Mouse (Mus musculus) stomach, embryonic 14.5 days (tissue): Measurements from ENCODE around the gene Capn9. TPM values are rescaled to one million over a fixed set of nuclear protein-coding genes. Genes with fewer than 3 reads are reported as not detected.
A peak's percentile ranks its signal among the peaks of the same experiment; 100 is the strongest.

ENCODE experiments used
- ATAC-seq: fragments of 200-750 bp; cut with Nextera tagmentation; 2 replicates; pipeline ENCODE4 v1.8.0; 2017; ENCODE audit warnings: low read depth, moderate TSS enrichment; ENCODE audit not compliant: insufficient number of reproducible peaks, insufficient read depth, low FRiP score
- H3K27ac ChIP-seq: fragments of 300-500 bp; sonication (generic); 2 replicates; pipeline ENCODE4 v1.5.1; 2014; ENCODE audit warnings: mild to moderate bottlenecking, low read length, moderate library complexity, mixed read lengths
- H3K27me3 ChIP-seq: fragments of 300-500 bp; sonication (generic); 2 replicates; pipeline ENCODE4 v1.6.1; 2014; ENCODE audit warnings: low read length, control low read depth, mixed read lengths; ENCODE audit not compliant: control insufficient read depth, insufficient read depth
- H3K36me3 ChIP-seq: fragments of 300-500 bp; sonication (generic); 2 replicates; pipeline ENCODE4 v1.6.1; 2014; ENCODE audit warnings: mild to moderate bottlenecking, control low read depth, low read length, moderate library complexity, mixed read lengths; ENCODE audit not compliant: control insufficient read depth, insufficient read depth
- H3K4me1 ChIP-seq: fragments of 300-500 bp; sonication (generic); 2 replicates; pipeline ENCODE4 v1.6.1; 2014; ENCODE audit warnings: low read length, control low read depth, mixed read lengths; ENCODE audit not compliant: control insufficient read depth, insufficient read depth
- H3K4me2 ChIP-seq: fragments of 300-500 bp; sonication (generic); replicated peaks from 2 replicates; pipeline ENCODE4 v1.6.1; 2014; ENCODE audit warnings: low read depth, low read length, control low read depth
- H3K4me3 ChIP-seq: fragments of 300-500 bp; sonication (generic); 2 replicates; pipeline ENCODE4 v1.5.1; 2014; ENCODE audit warnings: low read depth, low read length, control low read depth
- H3K9ac ChIP-seq: fragments of 300-500 bp; sonication (generic); replicated peaks from 2 replicates; pipeline ENCODE4 v1.6.1; 2014; ENCODE audit warnings: low read depth, mild to moderate bottlenecking, control low read depth, low read length, moderate library complexity, mixed read lengths
- H3K9me3 ChIP-seq: fragments of 300-500 bp; sonication (generic); 2 replicates; pipeline ENCODE4 v1.6.1; 2016; ENCODE audit warnings: low read depth, low read length, control low read depth; ENCODE audit not compliant: control insufficient read depth
- WGBS: fragments of 180-500 bp; shearing (Covaris S2); extraction: QIAGEN DNeasy Blood & Tissue Kit; methylation state at CpG from one replicate; pipeline ENCODE4 v1.1.7; 2014; 5-methylcytosine and 5-hydroxymethylcytosine counted together
- polyA plus RNA-seq: library from polyadenylated mRNA; unstranded; fragments of >200 nt; fragmentation: Nextera tagmentation; extraction: Ambion mirVana; gene quantifications from 2 replicates; pipeline ENCODE4 v1.2.1, GENCODE M21; 2014

Capn9 gene
- polyA plus RNA-seq, 1 experiment from 2014 or later: 0.13 TPM

DNA sequence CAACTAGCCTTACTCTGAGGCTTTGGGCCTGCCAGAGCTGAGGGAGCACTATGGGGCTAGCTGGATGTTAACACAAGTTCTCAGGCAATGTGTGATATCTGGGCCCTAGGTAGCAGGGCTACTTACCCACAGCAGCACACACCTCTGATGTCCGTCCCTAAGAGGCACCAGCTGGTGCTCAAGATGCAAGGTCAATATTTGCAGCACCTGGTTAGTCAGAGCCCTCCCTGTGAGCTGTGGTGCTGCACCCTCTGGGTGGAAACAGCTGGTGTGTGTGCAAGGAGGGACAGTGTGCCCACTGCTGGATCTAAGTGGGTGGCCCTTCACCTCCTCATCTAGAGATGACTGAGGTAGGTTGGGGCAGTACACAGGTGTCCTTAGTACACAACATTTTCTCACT, 840 bp downstream of the Capn9 start:
- H3K27ac ChIP-seq: no peak overlapping the region
- H3K4me3 ChIP-seq: no peak overlapping the region
- H3K36me3 ChIP-seq: no peaks in the 10 kb centered on the region
- no peaks in the 10 kb centered on the region for H3K9me3 ChIP-seq
- ATAC-seq: peak; percentile 80
- H3K4me1 ChIP-seq: no peaks in the 10 kb centered on the region
- H3K9ac ChIP-seq: no peak overlapping the region
- no peak overlapping the region for H3K4me2 ChIP-seq
- 67% methylated on average over 1 of the region's 1 CpGs for WGBS
- no peaks in the 10 kb centered on the region for H3K27me3 ChIP-seq

DNA sequence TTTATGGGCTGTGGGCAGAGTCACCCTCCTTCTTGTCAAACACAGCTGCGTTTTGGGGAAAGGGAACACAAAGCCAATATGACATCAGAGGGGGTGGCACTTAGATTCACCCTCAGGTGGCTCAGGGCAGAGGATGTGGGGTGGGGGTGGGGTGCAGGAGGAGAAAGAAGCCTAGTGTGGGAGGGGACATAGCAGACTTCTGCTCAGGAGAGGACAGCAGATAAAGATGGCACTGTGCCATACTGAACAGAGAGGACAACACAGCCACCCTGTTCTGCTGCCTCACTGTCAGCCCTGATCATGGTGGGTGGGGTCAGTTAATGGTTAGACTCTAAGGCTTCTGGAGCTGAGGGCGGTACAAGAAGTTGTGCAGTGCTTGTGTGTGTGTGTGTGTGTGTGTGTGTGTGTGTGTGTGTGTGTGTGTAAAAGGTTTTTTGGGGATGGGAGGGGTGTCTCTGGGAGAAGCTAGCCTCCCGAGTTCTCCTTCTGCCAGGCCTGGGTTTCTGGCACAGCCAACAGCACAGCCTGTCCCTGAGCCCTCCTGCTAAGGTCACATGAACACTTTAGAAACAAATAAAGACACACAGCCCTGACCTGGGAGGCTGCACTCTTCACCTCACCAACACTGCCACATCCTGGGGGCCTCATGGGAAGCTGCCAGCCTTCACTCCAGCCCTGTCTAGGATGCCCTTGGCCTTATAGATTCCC, 10.0 kb downstream of the Capn9 start:
- ATAC-seq: peak; percentile 58; the same call in 1 of the 2 replicates
- WGBS: 30% methylated on average over 3 of the region's 3 CpGs
- H3K9me3 ChIP-seq: no peaks in the 10 kb centered on the region
- no peaks in the 10 kb centered on the region for H3K27me3 ChIP-seq
- no peaks in the 10 kb centered on the region for H3K36me3 ChIP-seq
- no peak overlapping the region; the same call in 1 of the 2 replicates for H3K27ac ChIP-seq
- H3K4me3 ChIP-seq: no peak overlapping the region
- H3K9ac ChIP-seq: no peak overlapping the region
- no peak overlapping the region for H3K4me2 ChIP-seq
- H3K4me1 ChIP-seq: peaks cover 6% of the 10 kb centered on the region; the same call in 1 of the 2 replicates

DNA sequence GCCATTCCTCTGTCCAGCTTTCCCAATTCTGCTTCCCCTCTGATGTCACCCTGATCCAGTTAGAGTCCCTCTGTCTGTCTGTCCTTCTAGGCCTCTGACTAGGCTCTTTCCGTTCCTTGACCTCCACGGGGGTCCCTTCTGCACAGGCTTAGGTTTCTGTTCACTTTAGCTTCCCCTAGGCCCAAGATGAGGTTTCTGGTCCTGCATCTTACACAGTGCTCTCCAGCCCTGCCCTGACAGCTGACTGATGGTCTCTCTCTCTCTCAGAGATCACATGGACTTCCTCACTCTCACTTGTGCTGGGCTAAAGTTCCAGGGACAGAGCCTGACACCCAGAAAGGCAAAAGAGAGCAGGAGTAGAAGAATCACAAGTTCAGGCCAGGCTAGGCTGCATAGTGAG, 10.6 kb downstream of the Capn9 start:
- Histone ChIP-seq H3K9me3 (no peaks in the 10 kb centered on the region), H3K4me2 (no peak overlapping the region), H3K4me1 (peaks cover 6% of the 10 kb centered on the region; the same call in 1 of the 2 replicates), H3K9ac (no peak overlapping the region), H3K27ac (no peak overlapping the region), H3K4me3 (no peak overlapping the region), H3K27me3 (no peaks in the 10 kb centered on the region), H3K36me3 (no peaks in the 10 kb centered on the region)
- WGBS: 86% methylated on average over 2 of the region's 2 CpGs
- ATAC-seq: no peak

DNA sequence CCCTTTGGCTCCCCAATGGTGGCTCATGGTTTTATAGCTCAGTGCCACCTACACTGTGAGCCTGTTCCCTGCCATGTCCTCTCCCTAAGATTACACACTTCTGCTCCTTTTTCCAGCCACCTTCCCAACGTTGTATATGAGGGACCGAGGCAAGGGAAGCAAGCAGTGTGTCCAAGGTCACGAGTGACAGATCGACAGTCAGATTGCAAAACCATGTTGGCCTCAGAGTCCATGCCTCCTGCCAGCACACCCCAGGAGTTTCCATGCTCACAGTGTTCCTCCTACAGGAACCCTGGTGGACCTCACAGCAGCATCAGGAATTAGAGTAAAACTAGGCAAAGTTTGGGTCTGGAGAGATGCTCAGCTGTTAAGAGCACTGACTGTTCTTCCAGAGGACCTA, 13.5 kb downstream of the Capn9 start:
- Histone ChIP-seq H3K9me3 (no peaks in the 10 kb centered on the region), H3K9ac (no peak overlapping the region), H3K27ac (no peak overlapping the region), H3K27me3 (no peaks in the 10 kb centered on the region), H3K4me1 (peaks cover 6% of the 10 kb centered on the region; the same call in 1 of the 2 replicates), H3K36me3 (no peaks in the 10 kb centered on the region), H3K4me2 (no peak overlapping the region), H3K4me3 (no peak overlapping the region)
- WGBS: 75% methylated on average over 4 of the region's 4 CpGs
- ATAC-seq: no peak

DNA sequence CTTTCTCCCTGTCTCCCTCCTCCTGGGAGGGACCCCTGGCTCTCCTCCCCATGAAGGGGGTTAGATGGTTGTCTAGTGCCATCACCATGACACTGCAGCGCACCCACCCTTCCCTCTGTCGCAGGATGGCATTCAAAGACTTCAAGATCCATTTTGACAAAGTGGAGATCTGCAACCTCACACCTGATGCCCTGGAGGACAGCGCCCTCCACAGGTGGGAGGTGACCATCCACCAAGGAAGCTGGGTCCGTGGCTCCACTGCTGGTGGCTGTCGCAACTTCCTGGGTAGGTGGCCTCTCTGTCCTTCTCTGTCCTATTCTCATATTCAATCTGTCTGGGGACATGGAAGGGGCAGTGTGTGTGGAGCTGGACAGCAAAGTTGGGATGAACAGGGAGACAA, 28.2 kb downstream of the Capn9 start:
- 72% methylated on average over 5 of the region's 5 CpGs for WGBS
- Histone ChIP-seq H3K9me3 (no peaks in the 10 kb centered on the region), H3K4me2 (no peak overlapping the region), H3K27ac (no peak overlapping the region), H3K4me3 (no peak overlapping the region), H3K27me3 (no peaks in the 10 kb centered on the region), H3K36me3 (no peaks in the 10 kb centered on the region), H3K9ac (no peak overlapping the region), H3K4me1 (no peaks in the 10 kb centered on the region)
- ATAC-seq: no peak

DNA sequence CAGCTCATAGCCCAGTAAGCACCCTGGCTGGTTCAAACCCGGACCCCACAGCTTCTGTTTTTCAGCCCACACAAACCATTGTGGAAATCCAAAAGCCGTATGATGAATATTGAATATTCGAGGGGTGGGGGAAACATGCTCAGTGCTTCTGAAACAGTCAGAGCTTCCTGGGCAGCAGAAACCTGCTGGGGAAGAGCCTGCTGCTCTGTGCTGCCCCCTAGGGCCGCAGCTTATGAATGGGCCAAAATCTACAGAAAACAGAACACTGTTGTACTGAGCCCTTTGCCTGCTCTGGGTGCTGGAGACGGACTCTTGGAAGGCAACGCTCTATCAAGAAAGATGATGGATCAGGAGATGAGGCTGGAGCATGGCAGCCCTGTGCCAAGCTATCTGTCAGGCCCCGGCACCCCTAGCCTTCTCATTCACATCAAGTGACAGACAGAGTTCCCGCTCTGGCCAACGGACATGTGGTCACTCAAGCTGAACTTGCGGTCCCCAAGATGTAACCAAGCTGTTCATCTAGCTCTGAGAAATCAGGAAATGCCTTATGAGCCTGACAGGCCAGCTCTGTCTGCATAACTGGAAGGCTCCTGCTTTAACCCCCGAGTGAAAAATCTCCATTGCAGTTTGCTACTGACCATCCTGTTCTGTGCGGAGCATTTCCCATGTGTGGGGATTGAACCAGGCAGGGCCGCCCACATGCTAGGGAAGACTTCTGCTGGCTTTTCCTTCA, 32.5 kb downstream of the Capn9 start:
- Histone ChIP-seq H3K4me2 (no peak overlapping the region), H3K36me3 (no peaks in the 10 kb centered on the region), H3K27me3 (no peaks in the 10 kb centered on the region), H3K4me1 (no peaks in the 10 kb centered on the region), H3K4me3 (no peak overlapping the region), H3K9ac (no peak overlapping the region), H3K9me3 (no peaks in the 10 kb centered on the region), H3K27ac (no peak overlapping the region)
- no peak for ATAC-seq
- 69% methylated on average over 13 of the region's 13 CpGs for WGBS

DNA sequence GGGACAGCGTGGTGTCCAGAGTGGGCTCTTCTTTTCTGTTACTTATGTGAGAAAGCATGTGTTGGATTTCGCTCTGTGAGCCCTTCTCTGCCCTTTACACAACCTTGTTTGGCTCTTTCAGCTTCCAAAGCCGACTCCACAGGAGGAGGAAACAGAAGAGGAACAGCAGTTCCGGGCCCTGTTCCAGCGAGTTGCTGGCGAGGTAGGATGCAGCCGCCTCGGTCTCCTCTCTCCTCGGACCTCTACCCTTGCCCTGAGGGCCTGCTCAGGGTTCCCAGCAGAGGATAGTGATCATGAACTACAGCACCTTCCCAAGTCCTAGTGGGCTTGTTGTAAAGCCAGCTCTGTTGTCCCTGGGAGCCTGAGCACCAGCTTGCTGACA, 33.1 kb downstream of the Capn9 start:
- Histone ChIP-seq H3K4me3 (no peak overlapping the region), H3K9ac (no peak overlapping the region), H3K36me3 (no peaks in the 10 kb centered on the region), H3K27me3 (no peaks in the 10 kb centered on the region), H3K9me3 (no peaks in the 10 kb centered on the region), H3K4me2 (no peak overlapping the region), H3K27ac (no peak overlapping the region), H3K4me1 (no peaks in the 10 kb centered on the region)
- 81% methylated on average over 9 of the region's 9 CpGs for WGBS
- no peak for ATAC-seq

DNA sequence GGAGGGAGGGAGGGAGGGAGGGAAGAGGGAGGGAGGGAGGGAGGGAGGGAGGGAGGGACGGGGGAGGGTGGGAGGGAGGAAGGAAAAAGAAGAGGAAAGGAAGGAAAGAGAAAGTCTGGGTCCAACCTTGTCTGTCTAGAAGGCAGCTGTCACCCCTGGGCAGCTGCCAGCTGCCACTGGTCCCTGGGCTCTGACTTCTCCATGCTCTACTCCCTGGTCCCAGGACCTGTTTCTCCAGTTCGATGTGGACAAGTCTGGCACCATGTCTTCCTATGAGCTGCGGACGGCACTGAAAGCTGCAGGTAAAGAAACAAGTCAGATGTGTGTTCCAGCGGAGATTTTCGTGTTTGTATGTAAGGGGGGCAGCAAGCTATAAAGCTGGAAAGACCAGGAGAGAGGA, 38.4 kb downstream of the Capn9 start:
- ATAC-seq: no peak
- Histone ChIP-seq H3K9ac (no peak overlapping the region), H3K4me1 (0 out of 2 replicates have a peak, but pooled peaks cover 2% of the 10 kb centered on the region), H3K36me3 (no peaks in the 10 kb centered on the region), H3K27ac (no peak overlapping the region), H3K4me2 (no peak overlapping the region), H3K27me3 (no peaks in the 10 kb centered on the region), H3K4me3 (no peak overlapping the region), H3K9me3 (no peaks in the 10 kb centered on the region)
- WGBS: 68% methylated on average over 5 of the region's 6 CpGs
